Mouse (Mus musculus): Measurements from ENCODE around the gene Gabpb1.
"Not testable (repeated sequence)": the region's sequence is repeated elsewhere in the genome, so short reads cannot be mapped to it uniquely, and the experiment has no call there.

The Gabpb1 gene

DNA sequence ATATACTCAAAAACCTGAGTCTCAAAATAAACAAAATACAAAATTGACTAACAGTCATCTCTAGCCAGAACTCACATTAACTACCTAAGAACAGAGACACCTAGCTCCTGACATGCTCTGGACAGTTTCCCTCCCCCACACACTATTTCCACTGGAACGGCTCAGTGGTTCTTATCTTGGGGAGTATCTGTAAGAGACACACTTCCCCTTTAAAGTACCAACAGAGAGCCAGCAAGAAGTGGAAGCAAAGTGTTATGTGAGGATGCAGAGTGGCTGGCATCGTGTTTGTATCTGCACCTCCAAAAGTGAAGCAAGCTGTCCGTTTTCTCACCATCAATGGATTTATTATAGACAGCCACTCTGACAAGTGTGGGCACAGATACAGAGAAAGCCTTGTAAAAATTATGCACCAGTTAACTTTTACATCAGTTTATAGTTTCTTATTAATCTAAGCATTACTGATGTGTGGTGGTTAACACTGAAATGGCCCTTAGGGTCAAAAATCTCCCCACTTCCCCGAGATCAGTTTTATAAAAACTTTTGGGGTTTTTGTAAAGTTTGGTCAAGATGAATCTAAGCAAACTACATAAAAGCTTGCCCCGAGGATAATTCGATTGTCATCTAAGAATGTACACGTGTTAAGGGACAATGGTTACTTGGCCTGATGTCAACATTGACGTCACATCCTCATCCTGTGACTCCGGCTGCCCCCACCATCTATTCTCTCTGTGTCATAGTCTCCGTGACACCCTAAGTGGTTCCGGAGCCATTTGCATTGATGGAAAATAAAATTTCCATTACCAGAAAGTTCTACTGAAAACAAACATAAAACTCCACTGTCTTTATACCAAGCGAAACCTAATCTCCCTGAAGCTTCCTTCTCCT is 40.0 kb downstream of the Gabpb1 start:
- no peak for DNase-seq

DNA sequence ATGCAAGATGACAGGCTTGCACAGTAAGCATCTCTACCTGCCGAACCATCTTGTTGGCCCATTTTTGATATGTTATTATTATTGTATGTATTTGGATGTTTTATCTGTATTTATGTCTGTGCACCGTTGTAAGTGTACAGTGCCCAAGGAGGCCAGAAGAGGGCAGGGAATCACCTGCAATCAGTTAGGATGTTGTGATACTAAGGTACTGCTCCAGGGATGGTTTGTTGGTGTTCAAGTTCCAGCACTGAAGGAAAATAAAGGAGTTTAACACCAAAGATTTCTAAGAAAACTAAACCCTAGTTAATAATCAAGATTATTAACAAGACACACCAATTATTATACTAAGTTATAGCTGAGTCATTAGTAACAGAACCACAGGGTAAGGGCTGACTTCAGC is 43.0 kb downstream of the Gabpb1 start:
- no peak for DNase-seq

GRCm38 (mm10) chr2:126628455-126628995 is 47.6 kb downstream of the Gabpb1 start:
- DNase-seq = no peak

DNA sequence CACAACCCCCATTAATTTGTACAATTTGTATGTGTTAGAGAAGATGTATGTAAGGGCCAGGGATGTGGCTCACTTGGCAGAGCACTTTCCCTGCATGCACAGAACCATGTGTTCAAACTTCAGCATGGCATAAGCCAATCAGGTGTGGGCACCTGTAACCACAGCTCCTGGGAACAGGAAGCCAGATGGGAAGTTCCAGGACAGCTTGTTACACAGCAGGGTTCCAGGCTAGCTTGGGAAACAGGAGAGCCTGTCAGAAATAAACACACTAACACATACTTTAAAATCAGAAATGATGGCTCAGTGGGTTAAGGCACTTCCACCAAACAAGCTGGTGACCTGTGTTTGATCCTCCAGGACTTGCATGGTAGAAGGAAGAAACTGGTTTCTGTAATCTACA is 53.0 kb downstream of the Gabpb1 start:
- DNase-seq = peak; percentile 91

- DNase-seq = no peak
These were observed 53.7 kb downstream of the Gabpb1 start for GRCm38 (mm10) chr2:126622455-126622854.

DNA sequence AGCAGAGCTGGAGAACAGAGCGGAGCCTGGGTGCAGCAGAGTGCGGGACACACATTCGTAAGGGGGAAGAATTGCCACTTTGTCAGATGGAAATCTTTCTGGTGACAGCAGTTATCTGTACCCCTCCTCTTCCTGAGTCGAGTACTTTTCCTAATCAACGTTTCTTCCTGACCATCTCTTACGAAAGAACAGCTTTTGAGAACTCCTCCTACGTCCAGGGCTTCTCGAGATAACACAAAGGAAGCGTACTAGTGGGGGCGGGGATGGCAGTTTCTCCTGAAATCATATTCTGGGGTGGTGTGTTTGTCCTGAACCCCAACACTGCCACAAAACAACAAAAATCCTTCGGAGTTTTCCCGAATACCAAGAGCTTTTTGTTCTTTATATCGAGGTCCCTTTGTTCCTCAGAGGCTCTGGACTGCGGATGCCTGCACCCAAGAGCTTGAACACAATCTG is 56.9 kb downstream of the Gabpb1 start, which contains the start of gene Hdc:
Gene Hdc, minus strand, starts transcription at position 51 of the 456 bp plus-strand sequence.
- DNase-seq = no peak

GRCm38 (mm10) chr2:126618470-126619179 is 57.5 kb downstream of the Gabpb1 start:
- no peak for DNase-seq

DNA sequence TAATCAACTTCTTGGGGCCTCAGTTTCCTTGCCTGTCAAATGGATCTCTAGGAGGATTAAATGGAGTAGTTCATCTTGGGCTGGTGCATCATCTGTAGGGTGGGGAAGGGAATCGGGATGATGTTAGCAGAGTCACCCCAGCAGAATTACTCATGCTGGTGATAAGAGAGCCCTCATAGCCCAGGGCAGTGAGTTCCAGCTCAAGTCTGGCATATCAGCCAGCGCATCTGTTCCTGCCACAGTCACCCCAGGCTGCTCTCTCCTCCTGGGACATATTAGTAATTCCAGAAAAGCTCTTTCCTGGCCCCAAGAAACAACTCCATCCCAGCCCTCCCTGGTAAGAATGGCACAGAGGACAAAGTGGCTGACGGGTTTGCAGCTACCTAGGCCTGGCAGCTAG is 60.8 kb downstream of the Gabpb1 start:
- DNase-seq = no peak

DNA sequence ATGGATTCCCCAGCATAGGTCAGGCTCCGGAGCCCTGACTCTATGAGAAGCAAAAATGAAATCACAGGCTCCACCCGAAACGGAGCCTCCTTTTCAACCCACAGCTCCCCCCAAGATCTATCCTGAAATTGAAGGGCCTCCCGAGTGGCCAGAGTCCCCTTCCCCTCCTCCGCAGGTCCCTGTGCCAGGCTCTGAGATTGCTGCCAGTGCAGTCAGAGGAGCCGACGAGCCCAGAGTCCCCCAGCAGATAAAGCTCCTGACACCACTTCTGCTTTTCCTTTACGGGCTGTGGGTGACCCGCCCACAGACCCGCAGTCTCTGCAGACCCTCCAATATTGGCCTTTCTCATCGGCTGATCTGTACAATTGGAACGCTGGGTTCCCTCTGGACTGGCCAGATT is 66.5 kb downstream of the Gabpb1 start:
- not testable (repeated sequence) for DNase-seq

GRCm38 (mm10) chr2:126607553-126608203 is 68.5 kb downstream of the Gabpb1 start:
- no peak for DNase-seq

GRCm38 (mm10) chr2:126606688-126607062 is 69.5 kb downstream of the Gabpb1 start:
- DNase-seq = no peak

GRCm38 (mm10) chr2:126606061-126606687 is 70.0 kb downstream of the Gabpb1 start:
- DNase-seq = no peak

DNA sequence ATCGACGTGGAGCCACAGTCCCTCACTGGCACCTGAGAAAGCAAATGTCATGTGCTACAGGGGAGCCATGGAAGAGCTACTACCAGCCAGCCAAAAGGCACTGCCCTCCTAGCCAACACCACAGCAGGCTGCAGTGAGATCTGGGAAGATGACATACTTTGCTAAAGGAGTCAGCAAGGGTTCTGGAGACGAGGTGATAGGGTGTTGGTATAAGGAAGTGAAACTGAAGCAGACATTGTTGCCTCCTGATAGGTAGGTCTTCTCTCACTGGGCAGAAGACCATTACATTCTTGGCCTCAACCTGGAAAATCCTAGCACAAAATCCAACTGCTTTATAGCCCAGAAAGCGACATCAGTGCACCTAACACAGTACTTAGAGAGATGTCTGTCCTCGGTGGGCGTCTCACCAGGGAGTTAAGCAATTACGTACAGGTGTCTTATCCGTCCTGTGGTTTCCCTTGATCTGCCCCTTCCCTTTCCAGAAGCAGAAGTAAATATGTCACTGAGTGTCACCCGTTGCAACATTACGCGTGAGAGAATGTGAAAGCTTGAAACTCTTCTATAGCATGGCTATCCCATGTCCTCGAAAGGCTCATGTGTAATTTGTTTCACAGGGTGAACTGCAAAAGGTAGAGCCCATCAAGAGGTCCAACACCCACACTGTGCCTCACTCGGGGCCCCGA is 74.1 kb downstream of the Gabpb1 start:
- DNase-seq = no peak

DNA sequence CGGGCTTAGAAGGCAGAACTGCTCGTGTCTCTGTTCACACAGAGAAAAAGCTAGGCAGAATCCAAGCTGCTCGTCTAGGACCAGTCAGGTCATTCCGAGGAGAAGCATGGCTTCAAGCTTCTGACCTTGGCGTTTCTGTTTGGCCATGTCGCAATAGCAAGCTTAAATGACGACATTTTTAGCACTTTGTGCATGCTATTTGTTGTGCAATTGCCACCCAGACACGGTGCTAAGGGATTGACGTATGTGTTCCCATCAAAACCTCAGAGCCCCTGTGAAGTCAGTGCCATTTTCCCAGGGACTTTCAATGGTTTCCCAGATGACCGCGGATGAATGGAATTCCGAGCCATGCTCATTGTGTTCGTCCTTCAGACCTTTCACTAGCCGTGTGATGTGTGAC is 75.6 kb downstream of the Gabpb1 start:
- no peak for DNase-seq

DNA sequence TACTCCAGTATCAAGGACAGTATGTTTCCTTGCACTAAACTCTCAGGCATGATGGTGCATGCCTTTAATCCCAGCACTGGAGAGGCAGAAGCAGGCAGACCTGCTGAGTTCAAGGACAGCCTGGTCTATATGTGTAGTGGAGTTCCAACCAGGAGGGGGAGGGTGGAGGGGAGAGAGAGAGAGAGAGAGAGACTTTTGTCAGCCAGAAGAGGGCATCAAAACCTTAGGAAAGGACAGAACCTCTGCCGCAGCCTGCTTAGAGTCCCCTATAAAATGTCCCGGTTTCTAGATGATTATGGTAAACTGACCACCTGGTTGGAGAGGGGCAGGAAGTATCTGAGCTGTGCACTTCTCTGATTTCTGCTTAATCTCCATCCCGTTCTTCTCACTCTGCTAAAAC is 77.1 kb downstream of the Gabpb1 start:
- DNase-seq = no peak

GRCm38 (mm10) chr2:126598359-126598758 is 77.8 kb downstream of the Gabpb1 start:
- DNase-seq = no peak

GRCm38 (mm10) chr2:126597279-126598241 is 78.6 kb downstream of the Gabpb1 start:
- no peak for DNase-seq

DNA sequence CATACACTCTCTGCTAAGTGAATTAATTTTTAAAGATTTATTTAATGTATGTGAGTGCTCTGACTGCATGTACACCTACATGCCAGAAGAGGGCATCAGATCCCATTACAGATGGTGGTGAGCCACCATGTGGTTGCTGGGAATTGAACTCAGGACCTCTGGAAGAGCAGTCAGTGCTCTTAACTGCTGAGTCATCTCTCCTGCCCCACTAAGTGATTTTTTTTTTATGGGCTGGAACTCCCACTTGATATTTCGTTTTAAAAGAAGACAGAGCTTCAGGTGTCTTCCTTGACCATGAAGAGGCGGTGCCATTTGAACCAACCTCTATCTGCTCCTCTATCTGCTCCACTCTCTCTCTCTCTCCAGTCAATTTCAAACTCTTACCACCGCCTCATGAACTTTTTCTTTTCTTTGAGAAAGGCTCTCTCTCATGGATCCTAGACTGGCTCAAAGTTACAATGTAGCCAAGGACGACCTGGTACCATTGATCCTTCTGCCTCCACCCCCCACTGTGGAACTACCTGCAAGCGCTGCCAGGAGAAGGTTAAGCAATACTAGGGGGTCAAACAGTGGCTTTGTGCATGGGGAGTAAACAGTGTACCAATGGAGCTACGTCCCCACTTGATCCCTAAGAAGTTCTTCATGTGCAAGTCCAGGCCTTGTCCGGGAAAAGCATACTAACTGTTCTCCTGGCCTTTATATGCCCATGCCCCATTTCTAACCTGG is 79.6 kb downstream of the Gabpb1 start:
- no peak for DNase-seq

- DNase-seq = peak; percentile 70
These were observed 82.1 kb downstream of the Gabpb1 start for GRCm38 (mm10) chr2:126593831-126594610.
